Mouse (Mus musculus) brain, embryonic 14.5 days (tissue): ENCODE measurements around the gene Cd63.

Experiments
- CTCF ChIP-seq: fragments of 200-500 bp; IDR thresholded peaks from 2 replicates; pipeline ENCODE4 v1.5.1; 2012; ENCODE audit warnings: inconsistent platforms, mild to moderate bottlenecking, moderate library complexity, borderline replicate concordance; ENCODE audit not compliant: insufficient read depth, insufficient read length; ENCODE audit errors: extremely low read depth
- POLR2A ChIP-seq: fragments of 200-500 bp; IDR thresholded peaks from 2 replicates; pipeline ENCODE4 v1.6.1; 2012; ENCODE audit warnings: mild to moderate bottlenecking, inconsistent platforms, borderline replicate concordance; ENCODE audit not compliant: poor library complexity, insufficient read depth, insufficient read length, severe bottlenecking; ENCODE audit errors: extremely low read depth

GRCm38 (mm10) chr10:128929638-128930378 lies 29.0 kb downstream of the Cd63 start:
- no peak for TF ChIP-seq POLR2A
- no peak for TF ChIP-seq CTCF
